Mouse (Mus musculus) large intestine, adult 2 months (tissue): ENCODE data around the gene Amigo1. TPM values are rescaled to one million over a fixed set of nuclear protein-coding genes. Genes with fewer than 3 reads are reported as not detected.

ENCODE experiments used
- polyA plus RNA-seq: library from polyadenylated mRNA; depleted of rRNA; stranded (reverse); fragments of >200 nt; gene quantifications from 2 replicates; pipeline ENCODE4 v1.2.3, GENCODE M21; 2012; rRNA removed

Gene Amigo1
- polyA plus RNA-seq, 1 experiment = 7.3 TPM

Other genes starting within 250 kb of the Amigo1 start
- 2.4 and 8.6 TPM in 2 replicates for gene Gstm6, start 242.6 kb upstream of the Amigo1 start, polyA plus RNA-seq
- gene Gstm3, start 217.1 kb upstream of the Amigo1 start, polyA plus RNA-seq = 11.5 and 90.4 TPM in 2 replicates
- gene Gstm2, start 199.9 kb upstream of the Amigo1 start, polyA plus RNA-seq = 40.2 and 44.1 TPM in 2 replicates
- gene Gstm1, start 168.4 kb upstream of the Amigo1 start, polyA plus RNA-seq = 109 and 157 TPM in 2 replicates
- gene Gstm4, start 141.4 kb upstream of the Amigo1 start, polyA plus RNA-seq = 9.9 and 10.0 TPM in 2 replicates
- gene Ampd2, start 99.7 kb upstream of the Amigo1 start, polyA plus RNA-seq = 82.4 and 101 TPM in 2 replicates
- 1.6 and 2.1 TPM in 2 replicates for gene Gnat2, start 93.5 kb upstream of the Amigo1 start, polyA plus RNA-seq
- gene Gnai3, start 40.2 kb upstream of the Amigo1 start, polyA plus RNA-seq = 35.7 and 47.2 TPM in 2 replicates
- 0.04 TPM in 2 replicates for gene Gpr61, start 31.5 kb upstream of the Amigo1 start, polyA plus RNA-seq
- gene Cyb561d1, start 14.9 kb downstream of the Amigo1 start, polyA plus RNA-seq = 9.9 and 10.8 TPM in 2 replicates
- 6.2 and 7.2 TPM in 2 replicates for gene Atxn7l2, start 24.6 kb downstream of the Amigo1 start, polyA plus RNA-seq
- 1.7 and 2.3 TPM in 2 replicates for gene Sypl2, start 40.3 kb downstream of the Amigo1 start, polyA plus RNA-seq
- 86.3 and 92.7 TPM in 2 replicates for gene Psma5, start 70.6 kb downstream of the Amigo1 start, polyA plus RNA-seq
- gene Sort1, start 97.7 kb downstream of the Amigo1 start, polyA plus RNA-seq = 52.4 and 52.6 TPM in 2 replicates
- not detected in 2 replicates for gene Mybphl, start 178.6 kb downstream of the Amigo1 start, polyA plus RNA-seq
- gene Psrc1, start 197.5 kb downstream of the Amigo1 start, polyA plus RNA-seq = 7.0 and 7.7 TPM in 2 replicates
- 1.8 and 2.2 TPM in 2 replicates for gene Celsr2, start 229.2 kb downstream of the Amigo1 start, polyA plus RNA-seq